Mouse (Mus musculus): ENCODE data around the gene Sypl2. TPM values are rescaled to one million over a fixed set of nuclear protein-coding genes. Genes with fewer than 3 reads are reported as not detected.

The Sypl2 gene
- polyA plus RNA-seq, 1 experiment from 2014 or later, result 0.58 TPM

- H3K27ac ChIP-seq, result no peak overlapping the region
- no peak overlapping the region for H3K4me2 ChIP-seq (replicated peaks)
- ATAC-seq (ENCODE audit: low FRiP score), result no peak
- no peaks in the 10 kb centered on the region; the same call in 1 of the 2 replicates for H3K4me1 ChIP-seq
- no peak overlapping the region for H3K9ac ChIP-seq
- H3K27me3 ChIP-seq, result peaks cover 42% of the 10 kb centered on the region
- WGBS, result 69% methylated on average over 3 of the region's 3 CpGs
- no peak overlapping the region for H3K4me3 ChIP-seq
- no peaks in the 10 kb centered on the region for H3K9me3 ChIP-seq (replicated peaks)
- H3K36me3 ChIP-seq, result no peaks in the 10 kb centered on the region
Observed at GRCm38 (mm10) chr3:108220661-108221060, 5.8 kb downstream of the Sypl2 start.

GRCm38 (mm10) chr3:108214734-108215133 lies 11.7 kb downstream of the Sypl2 start:
- 24% methylated on average over 5 of the region's 5 CpGs for WGBS
- Histone ChIP-seq H3K36me3 (no peaks in the 10 kb centered on the region), H3K9me3 (replicated peaks) (no peaks in the 10 kb centered on the region), H3K27me3 (peaks cover 14% of the 10 kb centered on the region; the same call in 1 of the 2 replicates), H3K9ac (no peak overlapping the region), H3K4me3 (no peak overlapping the region), H3K27ac (no peak overlapping the region), H3K4me2 (replicated peaks) (no peak overlapping the region), H3K4me1 (peaks cover 3% of the 10 kb centered on the region; the same call in 1 of the 2 replicates)
- ATAC-seq (ENCODE audit: low FRiP score), result no peak

- H3K36me3 ChIP-seq, result peaks cover 11% of the 10 kb centered on the region
- no peak overlapping the region for H3K4me2 ChIP-seq (replicated peaks)
- H3K27ac ChIP-seq, result no peak overlapping the region
- H3K9me3 ChIP-seq (replicated peaks), result no peaks in the 10 kb centered on the region
- no peak for ATAC-seq (ENCODE audit: low FRiP score)
- WGBS, result 81% methylated on average over 8 of the region's 8 CpGs
- peaks cover 7% of the 10 kb centered on the region; the same call in 1 of the 2 replicates for H3K27me3 ChIP-seq
- H3K4me3 ChIP-seq, result no peak overlapping the region
- H3K9ac ChIP-seq, result no peak overlapping the region
- H3K4me1 ChIP-seq, result peaks cover 21% of the 10 kb centered on the region
Observed at GRCm38 (mm10) chr3:108212406-108212805, 14.0 kb downstream of the Sypl2 start.

GRCm38 (mm10) chr3:108211845-108212244 lies 14.6 kb downstream of the Sypl2 start:
- H3K27ac ChIP-seq, result no peak overlapping the region
- peaks cover 16% of the 10 kb centered on the region for H3K36me3 ChIP-seq
- 0 out of 2 replicates have a peak overlapping the region, but pooled peaks have one; percentile 68 for H3K4me2 ChIP-seq (replicated peaks)
- peaks cover 21% of the 10 kb centered on the region for H3K4me1 ChIP-seq
- peaks cover 7% of the 10 kb centered on the region; the same call in 1 of the 2 replicates for H3K27me3 ChIP-seq
- no peak overlapping the region for H3K4me3 ChIP-seq
- 83% methylated on average over 6 of the region's 6 CpGs for WGBS
- no peak for ATAC-seq (ENCODE audit: low FRiP score)
- no peaks in the 10 kb centered on the region for H3K9me3 ChIP-seq (replicated peaks)
- no peak overlapping the region for H3K9ac ChIP-seq

GRCm38 (mm10) chr3:108210771-108211139 lies 15.7 kb downstream of the Sypl2 start, which contains the start of gene Atxn7l2:
Gene Atxn7l2, minus strand, starts transcription at chr3:108210934.
- peaks cover 21% of the 10 kb centered on the region for H3K4me1 ChIP-seq
- under 1% methylated on average over 14 of the region's 14 CpGs for WGBS

GRCm38 (mm10) chr3:108209946-108210770 lies 16.3 kb downstream of the Sypl2 start:
- Histone ChIP-seq H3K27ac (peak overlapping the region; percentile 93), H3K27me3 (peaks cover 7% of the 10 kb centered on the region; the same call in 1 of the 2 replicates), H3K4me2 (replicated peaks) (peak overlapping the region; percentile 92), H3K4me3 (peak overlapping the region; percentile 62), H3K9me3 (replicated peaks) (no peaks in the 10 kb centered on the region), H3K36me3 (peaks cover 33% of the 10 kb centered on the region), H3K4me1 (peaks cover 21% of the 10 kb centered on the region), H3K9ac (peak overlapping the region; percentile 92)
- WGBS, result under 1% methylated on average over 60 of the region's 72 CpGs
- ATAC-seq (ENCODE audit: low FRiP score), result peak; percentile 97

More at GRCm38 (mm10) chr3:108210771-108211139, 15.7 kb downstream of the Sypl2 start, which contains the start of gene Atxn7l2:
- Histone ChIP-seq H3K27me3 (peaks cover 7% of the 10 kb centered on the region; the same call in 1 of the 2 replicates), H3K4me3 (peak within 1 kb of the TSS; percentile 62), H3K4me2 (replicated peaks) (peak within 1 kb of the TSS; percentile 92), H3K9ac (peak within 1 kb of the TSS; percentile 92), H3K9me3 (replicated peaks) (no peaks in the 10 kb centered on the region), H3K36me3 (peaks cover 27% of the 10 kb centered on the region), H3K27ac (peak within 1 kb of the TSS; percentile 93)
- ATAC-seq (ENCODE audit: low FRiP score), result peak; percentile 88

GRCm38 (mm10) chr3:108209536-108209935 lies 16.9 kb downstream of the Sypl2 start:
- 10% methylated on average over 8 of the region's 8 CpGs for WGBS
- H3K9ac ChIP-seq, result peak overlapping the region; percentile 92
- H3K9me3 ChIP-seq (replicated peaks), result no peaks in the 10 kb centered on the region
- peaks cover 7% of the 10 kb centered on the region; the same call in 1 of the 2 replicates for H3K27me3 ChIP-seq
- H3K27ac ChIP-seq, result peak overlapping the region; percentile 93
- H3K36me3 ChIP-seq, result peaks cover 39% of the 10 kb centered on the region
- peak overlapping the region; percentile 62 for H3K4me3 ChIP-seq
- H3K4me1 ChIP-seq, result peaks cover 21% of the 10 kb centered on the region
- H3K4me2 ChIP-seq (replicated peaks), result peak overlapping the region; percentile 92
- no peak; the same call in 1 of the 2 replicates for ATAC-seq (ENCODE audit: low FRiP score)

- H3K9ac ChIP-seq, result peak overlapping the region; percentile 92
- H3K4me2 ChIP-seq (replicated peaks), result peak overlapping the region; percentile 92
- H3K4me1 ChIP-seq, result peaks cover 21% of the 10 kb centered on the region
- H3K4me3 ChIP-seq, result peak overlapping the region; percentile 62
- H3K36me3 ChIP-seq, result peaks cover 44% of the 10 kb centered on the region
- peak overlapping the region; percentile 93 for H3K27ac ChIP-seq
- H3K27me3 ChIP-seq, result peaks cover 2% of the 10 kb centered on the region; the same call in 1 of the 2 replicates
- ATAC-seq (ENCODE audit: low FRiP score), result no peak
- 57% methylated on average over 3 of the region's 3 CpGs for WGBS
- no peaks in the 10 kb centered on the region for H3K9me3 ChIP-seq (replicated peaks)
Observed at GRCm38 (mm10) chr3:108209001-108209400, 17.4 kb downstream of the Sypl2 start.

- H3K36me3 ChIP-seq, result peaks cover 62% of the 10 kb centered on the region
- H3K9ac ChIP-seq, result no peak overlapping the region
- 95% methylated on average over 15 of the region's 15 CpGs for WGBS
- no peak overlapping the region for H3K4me3 ChIP-seq
- ATAC-seq (ENCODE audit: low FRiP score), result no peak
- no peaks in the 10 kb centered on the region for H3K9me3 ChIP-seq (replicated peaks)
- no peak overlapping the region for H3K27ac ChIP-seq
- peaks cover 25% of the 10 kb centered on the region for H3K4me1 ChIP-seq
- H3K27me3 ChIP-seq, result no peaks in the 10 kb centered on the region
- H3K4me2 ChIP-seq (replicated peaks), result no peak overlapping the region
Observed at GRCm38 (mm10) chr3:108206731-108207375, 19.6 kb downstream of the Sypl2 start.

- no peak overlapping the region for H3K4me3 ChIP-seq
- ATAC-seq (ENCODE audit: low FRiP score), result no peak
- peaks cover 30% of the 10 kb centered on the region for H3K4me1 ChIP-seq
- 86% methylated on average over 8 of the region's 8 CpGs for WGBS
- peaks cover 65% of the 10 kb centered on the region for H3K36me3 ChIP-seq
- no peak overlapping the region for H3K9ac ChIP-seq
- no peaks in the 10 kb centered on the region for H3K27me3 ChIP-seq
- H3K27ac ChIP-seq, result no peak overlapping the region
- no peak overlapping the region for H3K4me2 ChIP-seq (replicated peaks)
- no peaks in the 10 kb centered on the region for H3K9me3 ChIP-seq (replicated peaks)
Observed at GRCm38 (mm10) chr3:108205601-108206000, 20.8 kb downstream of the Sypl2 start.

- Histone ChIP-seq H3K4me1 (peaks cover 38% of the 10 kb centered on the region), H3K9ac (no peak overlapping the region), H3K9me3 (replicated peaks) (no peaks in the 10 kb centered on the region), H3K27ac (0 out of 2 replicates have a peak overlapping the region, but pooled peaks have one; percentile 23), H3K27me3 (no peaks in the 10 kb centered on the region), H3K36me3 (peaks cover 65% of the 10 kb centered on the region), H3K4me2 (replicated peaks) (no peak overlapping the region), H3K4me3 (no peak overlapping the region)
- no peak for ATAC-seq (ENCODE audit: low FRiP score)
- WGBS, result 89% methylated on average over 11 of the region's 11 CpGs
Observed at GRCm38 (mm10) chr3:108204470-108204869, 22.0 kb downstream of the Sypl2 start.
